Mouse (Mus musculus) layer of hippocampus, postnatal 14 days (tissue): ENCODE data around the gene Speer3. TPM values are rescaled to one million over a fixed set of nuclear protein-coding genes. Genes with fewer than 3 reads are reported as not detected.
"Not testable (repeated sequence)": the region's sequence is repeated elsewhere in the genome, so short reads cannot be mapped to it uniquely, and the experiment has no call there.

ENCODE experiments used
- DNase-seq, 2 experiments: peaks; one replicate each; pipeline ENCODE4 v3.0.0; 2021 to 2022; ENCODE audit warnings: low spot score in 2 of 2, mixed read lengths in 1 of 2
- long read RNA-seq, 2 experiments: library from polyadenylated mRNA; stranded (forward); transcript quantifications; one replicate each; pipeline ENCODE4 v2.0.0; 2021
- total RNA-seq, 2 experiments: library from RNA; stranded (reverse); gene quantifications; 2 replicates each; pipeline ENCODE4 v1.2.3; 2021

Gene Speer3
- not detected for total RNA-seq
- long read RNA-seq, experiment 1 = 0 reads
- long read RNA-seq, experiment 2 = 0 reads

DNA sequence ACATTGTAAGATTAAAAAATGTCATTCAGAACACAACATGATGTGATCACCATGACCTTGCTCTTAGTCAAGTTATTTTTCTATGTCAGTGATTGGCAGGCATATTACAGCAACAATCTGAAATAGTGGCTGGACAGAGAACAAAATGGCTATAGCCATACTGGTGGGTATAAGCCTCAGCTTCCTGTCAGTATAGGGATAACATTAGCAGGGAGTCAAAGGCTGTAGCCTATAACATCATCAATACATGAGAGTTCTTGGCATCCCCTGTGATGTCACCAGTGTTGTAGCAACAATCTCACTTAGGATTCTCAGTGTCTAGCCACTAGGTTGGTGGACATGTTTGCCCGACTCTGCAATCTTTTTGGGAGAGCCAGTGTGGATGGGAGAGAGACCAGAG lies at the start of gene Speer3:
Speer3 (plus strand) TSS at position 301 of the 400 bp plus-strand sequence.
- DNase-seq = no peak

DNA sequence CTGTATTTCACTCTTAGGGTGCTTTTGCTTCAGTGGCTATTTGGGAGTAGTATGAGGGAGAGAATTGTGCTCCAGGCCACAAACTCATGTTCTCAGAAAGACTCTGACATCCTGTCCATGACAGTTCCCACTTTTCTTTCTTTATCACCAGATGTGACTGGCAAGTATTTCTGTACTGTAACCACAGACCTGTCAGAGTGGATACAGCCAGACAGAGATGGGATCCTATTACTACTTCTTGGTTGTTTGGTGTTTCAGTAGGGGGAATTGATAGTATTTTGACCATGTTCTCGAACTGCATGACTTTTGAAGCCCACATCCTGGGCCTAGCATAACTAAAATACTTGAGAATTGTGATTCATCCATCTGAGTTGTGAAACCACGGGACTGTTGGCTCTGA lies 19.1 kb downstream of the Speer3 start:
- not testable (repeated sequence) for DNase-seq

DNA sequence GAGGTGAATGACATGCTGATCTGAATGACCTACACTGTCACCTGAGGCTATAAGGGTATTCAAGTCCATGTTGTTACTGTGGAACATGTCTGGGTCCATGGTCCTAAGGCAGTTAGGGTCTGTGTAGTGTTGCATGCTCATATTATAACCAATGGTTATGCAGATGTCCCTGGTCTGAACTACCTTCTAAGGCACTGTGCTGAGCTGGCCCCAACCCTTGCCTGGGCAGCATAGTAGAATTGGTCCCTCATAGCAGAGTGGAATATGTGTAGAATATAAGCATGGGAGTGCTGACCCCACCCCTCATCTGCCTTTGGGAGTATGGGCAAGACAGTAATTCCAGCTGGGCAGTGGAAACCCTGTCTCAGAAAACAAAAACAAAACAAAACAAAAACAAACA lies 33.7 kb downstream of the Speer3 start:
- no peak for DNase-seq

DNA sequence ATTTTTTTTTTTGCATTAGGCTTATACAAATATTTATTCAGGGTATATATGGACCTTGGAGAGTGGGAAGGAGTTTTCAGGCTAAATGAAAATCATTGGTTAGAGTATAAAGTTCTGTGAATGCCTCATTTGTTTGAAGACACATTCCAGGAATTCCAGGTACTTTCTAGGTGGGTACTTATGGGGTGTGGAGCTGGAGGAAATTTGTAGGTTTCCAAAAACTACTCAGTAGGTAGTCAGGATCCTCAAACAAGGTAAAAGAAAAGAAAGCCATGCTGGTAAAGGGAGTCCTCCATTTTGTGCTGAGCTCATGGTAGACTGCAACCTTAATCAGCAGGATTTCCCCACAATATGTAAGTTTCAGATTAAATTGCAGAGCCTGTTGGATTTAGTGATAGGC lies 35.3 kb downstream of the Speer3 start:
- DNase-seq = no peak

DNA sequence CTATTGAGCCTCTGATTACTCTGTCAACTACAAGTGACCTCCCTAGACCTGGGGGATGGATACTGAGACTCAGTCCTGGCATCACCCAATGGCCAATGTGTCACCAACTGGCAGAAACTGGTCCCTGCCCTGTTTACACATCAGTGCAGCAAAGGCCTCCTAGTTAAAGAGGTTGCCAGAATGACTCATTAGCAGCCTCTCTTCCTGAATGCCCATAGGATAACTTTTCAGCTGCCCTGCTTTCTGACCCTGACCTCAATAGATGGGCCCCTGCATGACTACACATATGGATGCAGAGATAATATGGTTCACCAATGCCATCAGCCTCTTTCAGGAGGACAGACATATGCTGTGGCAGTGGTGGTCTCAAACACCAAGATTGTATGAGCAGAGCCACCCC lies 52.9 kb downstream of the Speer3 start:
- DNase-seq = no peak

Other genes with a start within 250 kb of the Speer3 start
- 10 to 100 TPM; 47.2 to 51.5 TPM for gene Sema3e, start 233.7 kb downstream of the Speer3 start, total RNA-seq